Mouse (Mus musculus) embryonic facial prominence, embryonic 11.5 days (tissue): ENCODE data around the gene Uqcrfs1. TPM values are rescaled to one million over a fixed set of nuclear protein-coding genes. Genes with fewer than 3 reads are reported as not detected.

Experiments
- polyA plus RNA-seq: library from polyadenylated mRNA; unstranded; fragments of >200 nt; fragmentation: Nextera tagmentation; extraction: Ambion mirVana; gene quantifications from 2 replicates; pipeline ENCODE4 v1.2.1, GENCODE M21; 2014

Uqcrfs1 gene
- polyA plus RNA-seq, 1 experiment from 2014 or later, result 249 TPM

Other genes starting within 250 kb of the Uqcrfs1 start
- 2.6 and 3.4 TPM in 2 replicates for gene Agtr1a, start 208.9 kb downstream of the Uqcrfs1 start, polyA plus RNA-seq
- 20.3 and 21.1 TPM in 2 replicates for gene Dusp22, start 114.6 kb upstream of the Uqcrfs1 start, polyA plus RNA-seq
- not detected in 2 replicates for gene Irf4, start 203.9 kb upstream of the Uqcrfs1 start, polyA plus RNA-seq